Mouse (Mus musculus): ENCODE results near the gene Fam3a. TPM values are rescaled to one million over a fixed set of nuclear protein-coding genes. Genes with fewer than 3 reads are reported as not detected.
"Not testable (repeated sequence)": the region's sequence is repeated elsewhere in the genome, so short reads cannot be mapped to it uniquely, and the experiment has no call there.

Gene Fam3a
- polyA plus RNA-seq, 1 experiment from 2014 or later = 29.0 TPM

- not testable (repeated sequence) for H3K9me3 ChIP-seq (ENCODE audit: control insufficient read depth, low read length); ATAC-seq (ENCODE audit: low FRiP score); H3K27ac ChIP-seq (ENCODE audit: low read depth, low read length); H3K4me2 ChIP-seq (replicated peaks; ENCODE audit: low read depth, low read length); H3K27me3 ChIP-seq (ENCODE audit: control insufficient read depth, insufficient read depth, low read length); H3K36me3 ChIP-seq (ENCODE audit: control insufficient read depth, insufficient read depth, low read length); H3K4me1 ChIP-seq (replicated peaks; ENCODE audit: control insufficient read depth, insufficient read depth, low read length); H3K4me3 ChIP-seq (ENCODE audit: low read depth, low read length); H3K9ac ChIP-seq (ENCODE audit: low read depth, low read length); DNase-seq (ENCODE audit: low spot score)
- 97% methylated on average over 3 of the region's 3 CpGs for WGBS
These were observed 36.0 kb downstream of the Fam3a start for GRCm38 (mm10) chrX:74357069-74357468.

GRCm38 (mm10) chrX:74353467-74353770 is 39.7 kb downstream of the Fam3a start, which contains the start of gene Lage3:
Gene Lage3, minus strand, starts transcription at chrX:74353618.
- H3K36me3 ChIP-seq (ENCODE audit: control insufficient read depth, insufficient read depth, low read length) = no peaks in the 10 kb centered on the region
- H3K4me3 ChIP-seq (ENCODE audit: low read depth, low read length) = peak within 1 kb of the TSS; percentile 39
- H3K9ac ChIP-seq (ENCODE audit: low read depth, low read length) = peak within 1 kb of the TSS; percentile 48
- ATAC-seq (ENCODE audit: low FRiP score) (peak; percentile 84), DNase-seq (ENCODE audit: low spot score) (peak; percentile 77)
- H3K27me3 ChIP-seq (ENCODE audit: control insufficient read depth, insufficient read depth, low read length) = no peaks in the 10 kb centered on the region
- WGBS = 9% methylated on average over 6 of the region's 22 CpGs
- peak within 1 kb of the TSS; percentile 45 for H3K4me2 ChIP-seq (replicated peaks; ENCODE audit: low read depth, low read length)
- H3K27ac ChIP-seq (ENCODE audit: low read depth, low read length) = no peak within 1 kb of the TSS
- no peaks in the 10 kb centered on the region for H3K9me3 ChIP-seq (ENCODE audit: control insufficient read depth, low read length)
- no peaks in the 10 kb centered on the region for H3K4me1 ChIP-seq (replicated peaks; ENCODE audit: control insufficient read depth, insufficient read depth, low read length)

GRCm38 (mm10) chrX:74352645-74353466 is 40.2 kb downstream of the Fam3a start:
- ATAC-seq (ENCODE audit: low FRiP score) = peak; percentile 64
- Histone ChIP-seq H3K9ac (ENCODE audit: low read depth, low read length) (peak overlapping the region; percentile 48), H3K27me3 (ENCODE audit: control insufficient read depth, insufficient read depth, low read length) (no peaks in the 10 kb centered on the region), H3K4me1 (replicated peaks; ENCODE audit: control insufficient read depth, insufficient read depth, low read length) (no peaks in the 10 kb centered on the region), H3K27ac (ENCODE audit: low read depth, low read length) (no peak overlapping the region), H3K4me2 (replicated peaks; ENCODE audit: low read depth, low read length) (peak overlapping the region; percentile 45), H3K36me3 (ENCODE audit: control insufficient read depth, insufficient read depth, low read length) (no peaks in the 10 kb centered on the region), H3K9me3 (ENCODE audit: control insufficient read depth, low read length) (no peaks in the 10 kb centered on the region), H3K4me3 (ENCODE audit: low read depth, low read length) (peak overlapping the region; percentile 39)
- 22% methylated on average over 13 of the region's 13 CpGs for WGBS
- DNase-seq (ENCODE audit: low spot score) = peak; percentile 1

Other genes starting within 250 kb of the Fam3a start
- not detected in 2 replicates for gene Tex28, start 225.4 kb downstream of the Fam3a start, polyA plus RNA-seq (2014; fragmentation: Nextera tagmentation; extraction: Ambion mirVana)
- 0.20 TPM in 1 of 2 replicates, not detected in the other for gene Tktl1, start 216.0 kb downstream of the Fam3a start, polyA plus RNA-seq (2014; fragmentation: Nextera tagmentation; extraction: Ambion mirVana)
- 181 and 196 TPM in 2 replicates for gene Flna, start 143.5 kb downstream of the Fam3a start, polyA plus RNA-seq (2014; fragmentation: Nextera tagmentation; extraction: Ambion mirVana)
- 22.6 and 27.4 TPM in 2 replicates for gene Emd, start 138.6 kb downstream of the Fam3a start, polyA plus RNA-seq (2014; fragmentation: Nextera tagmentation; extraction: Ambion mirVana)
- gene Rpl10, start 122.5 kb downstream of the Fam3a start, polyA plus RNA-seq (2014; fragmentation: Nextera tagmentation; extraction: Ambion mirVana) = 724 and 770 TPM in 2 replicates
- 57.0 and 58.3 TPM in 2 replicates for gene Taz, start 111.4 kb downstream of the Fam3a start, polyA plus RNA-seq (2014; fragmentation: Nextera tagmentation; extraction: Ambion mirVana)
- gene Dnase1l1, start 110.9 kb downstream of the Fam3a start, polyA plus RNA-seq (2014; fragmentation: Nextera tagmentation; extraction: Ambion mirVana) = 4.5 TPM in 2 replicates
- gene Atp6ap1, start 96.2 kb downstream of the Fam3a start, polyA plus RNA-seq (2014; fragmentation: Nextera tagmentation; extraction: Ambion mirVana) = 91.7 and 121 TPM in 2 replicates
- gene Gdi1, start 88.3 kb downstream of the Fam3a start, polyA plus RNA-seq (2014; fragmentation: Nextera tagmentation; extraction: Ambion mirVana) = 490 and 535 TPM in 2 replicates
- gene Fam50a, start 80.2 kb downstream of the Fam3a start, polyA plus RNA-seq (2014; fragmentation: Nextera tagmentation; extraction: Ambion mirVana) = 60.6 and 67.3 TPM in 2 replicates
- gene Plxna3, start 64.2 kb downstream of the Fam3a start, polyA plus RNA-seq (2014; fragmentation: Nextera tagmentation; extraction: Ambion mirVana) = 19.2 and 22.3 TPM in 2 replicates
- gene Lage3, start 39.7 kb downstream of the Fam3a start, polyA plus RNA-seq (2014; fragmentation: Nextera tagmentation; extraction: Ambion mirVana) = 103 and 105 TPM in 2 replicates
- gene Ubl4a, start 20.1 kb downstream of the Fam3a start, polyA plus RNA-seq (2014; fragmentation: Nextera tagmentation; extraction: Ambion mirVana) = 68.6 and 69.9 TPM in 2 replicates
- 7.4 and 7.7 TPM in 2 replicates for gene Slc10a3, start 19.9 kb downstream of the Fam3a start, polyA plus RNA-seq (2014; fragmentation: Nextera tagmentation; extraction: Ambion mirVana)
- gene Ikbkg, start within 50 bp of the Fam3a start, polyA plus RNA-seq (2014; fragmentation: Nextera tagmentation; extraction: Ambion mirVana) = 21.7 and 25.4 TPM in 2 replicates
- 54.9 and 56.5 TPM in 2 replicates for gene G6pdx, start 35.9 kb upstream of the Fam3a start, polyA plus RNA-seq (2014; fragmentation: Nextera tagmentation; extraction: Ambion mirVana)
- gene Gm6880, start 88.1 kb upstream of the Fam3a start, polyA plus RNA-seq (2014; fragmentation: Nextera tagmentation; extraction: Ambion mirVana) = not detected in 2 replicates
- not detected in 2 replicates for gene Olfr1326-ps1, start 181.6 kb upstream of the Fam3a start, polyA plus RNA-seq (2014; fragmentation: Nextera tagmentation; extraction: Ambion mirVana)
- not detected in 2 replicates for gene Olfr1325, start 199.4 kb upstream of the Fam3a start, polyA plus RNA-seq (2014; fragmentation: Nextera tagmentation; extraction: Ambion mirVana)